Mouse (Mus musculus): ENCODE results near the gene Fbxo10. TPM values are rescaled to one million over a fixed set of nuclear protein-coding genes. Genes with fewer than 3 reads are reported as not detected.

The Fbxo10 gene
- 13.2 and 15.4 TPM in 2 replicates for polyA plus RNA-seq (2015; fragmentation: Nextera tagmentation; extraction: Ambion mirVana)

DNA sequence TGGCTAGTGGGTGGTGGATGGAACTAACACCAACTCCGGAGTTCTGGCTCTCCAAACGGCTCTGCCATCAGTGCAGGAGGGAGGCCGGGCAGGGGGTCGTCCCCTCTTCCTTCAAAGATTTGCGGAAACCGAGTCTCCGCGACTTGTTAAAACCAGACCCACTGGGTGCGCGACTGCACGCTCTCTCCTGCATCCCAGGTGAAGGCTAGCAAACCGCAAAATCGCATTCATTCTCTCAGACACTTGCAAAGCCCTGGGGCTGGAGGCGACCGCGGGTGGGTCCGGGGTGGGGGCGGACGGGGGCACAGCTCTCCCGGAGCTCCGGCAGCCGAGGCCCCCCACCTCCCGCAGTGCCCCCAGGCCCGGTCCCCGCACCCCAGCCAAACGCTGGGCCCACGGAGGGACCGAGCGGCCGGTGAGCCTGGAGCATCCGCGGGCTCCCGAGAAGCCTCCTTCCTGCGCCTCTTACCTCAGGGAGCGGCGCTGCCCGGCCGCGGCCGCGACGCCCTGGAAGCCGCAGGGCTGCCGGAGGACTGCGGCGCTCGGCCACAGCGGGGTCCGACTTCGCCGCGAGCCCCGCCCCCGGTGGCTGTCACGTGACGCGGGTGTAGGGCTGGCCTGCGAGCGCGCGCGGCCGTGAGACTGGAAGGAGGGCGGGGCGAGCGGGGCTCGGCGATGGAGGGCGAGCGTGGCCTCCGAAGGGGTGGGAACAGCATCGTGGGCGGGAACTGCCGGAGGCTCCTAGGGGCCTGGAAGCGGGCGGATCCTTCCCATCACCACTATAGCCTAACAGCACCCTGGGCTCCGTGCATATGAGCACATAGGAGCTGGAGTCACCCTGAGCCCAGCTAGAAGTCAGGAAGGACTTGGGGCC lies at the start of gene Fbxo10:
TSS of gene Fbxo10 (minus strand) at position 584 of the 874 bp plus-strand sequence.

DNA sequence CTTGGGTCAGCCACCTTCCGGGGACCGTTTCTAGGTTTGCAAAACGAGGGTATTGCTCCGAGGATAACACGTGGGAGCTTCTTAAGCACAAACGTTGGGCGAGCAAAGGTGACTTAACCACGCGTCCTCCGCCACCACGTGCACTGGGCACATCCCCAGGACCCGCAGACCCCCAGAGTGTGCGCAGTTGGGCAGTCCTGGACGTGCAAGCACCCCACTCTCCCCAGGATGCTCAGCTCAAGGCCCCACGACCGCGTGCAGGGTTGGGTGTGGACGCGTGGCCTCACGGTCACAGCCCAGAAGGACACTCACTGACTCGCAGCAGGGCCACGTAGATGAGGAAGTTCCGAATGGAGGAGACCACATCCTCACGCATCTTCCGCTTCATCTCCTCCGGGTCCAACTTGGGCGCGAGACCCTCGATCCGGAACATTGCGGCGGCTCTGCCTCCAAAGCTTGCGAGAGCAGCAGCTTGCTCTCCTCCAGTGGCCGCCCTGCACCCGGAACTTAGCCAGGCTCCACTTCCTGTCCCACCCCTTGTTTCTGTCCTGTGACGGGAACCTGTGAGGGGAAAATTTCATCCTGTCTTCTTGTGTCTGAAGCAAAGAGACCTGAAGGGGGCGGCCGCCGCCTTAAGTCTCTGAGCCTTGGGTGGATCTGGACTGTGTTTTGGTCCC lies 23.3 kb upstream of the Fbxo10 start, which contains the start of gene Tomm5:
TSS of gene Tomm5 (minus strand) at position 514 of the 677 bp plus-strand sequence.

GRCm38 (mm10) chr4:45018452-45018980 lies 65.9 kb downstream of the Fbxo10 start, which contains the start of gene Polr1e:
Gene Polr1e (plus strand): TSS chr4:45018583.

GRCm38 (mm10) chr4:45012105-45012975 lies 72.1 kb downstream of the Fbxo10 start, which contains the start of gene Zbtb5:
Gene Zbtb5 (minus strand): TSS chr4:45012412.

Other genes starting within 250 kb of the Fbxo10 start
- gene Grhpr, start 103.2 kb downstream of the Fbxo10 start, polyA plus RNA-seq (2015; fragmentation: Nextera tagmentation; extraction: Ambion mirVana): 42.3 and 47.9 TPM in 2 replicates
- gene Zbtb5, start 72.2 kb downstream of the Fbxo10 start, polyA plus RNA-seq (2015; fragmentation: Nextera tagmentation; extraction: Ambion mirVana): 23.4 and 24.9 TPM in 2 replicates
- 26.0 and 26.7 TPM in 2 replicates for gene Polr1e, start 66.0 kb downstream of the Fbxo10 start, polyA plus RNA-seq (2015; fragmentation: Nextera tagmentation; extraction: Ambion mirVana)
- 218 and 228 TPM in 2 replicates for gene Tomm5, start 23.5 kb upstream of the Fbxo10 start, polyA plus RNA-seq (2015; fragmentation: Nextera tagmentation; extraction: Ambion mirVana)
- 5.4 TPM in 2 replicates for gene Frmpd1, start 100.3 kb upstream of the Fbxo10 start, polyA plus RNA-seq (2015; fragmentation: Nextera tagmentation; extraction: Ambion mirVana)
- 18.3 and 22.2 TPM in 2 replicates for gene Trmt10b, start 212.5 kb upstream of the Fbxo10 start, polyA plus RNA-seq (2015; fragmentation: Nextera tagmentation; extraction: Ambion mirVana)